Mouse (Mus musculus): ENCODE measurements around the gene Pgap3. TPM values are rescaled to one million over a fixed set of nuclear protein-coding genes. Genes with fewer than 3 reads are reported as not detected.

Gene Pgap3
- polyA plus RNA-seq (2012; rRNA removed), result 29.5 and 30.4 TPM in 2 replicates

DNA sequence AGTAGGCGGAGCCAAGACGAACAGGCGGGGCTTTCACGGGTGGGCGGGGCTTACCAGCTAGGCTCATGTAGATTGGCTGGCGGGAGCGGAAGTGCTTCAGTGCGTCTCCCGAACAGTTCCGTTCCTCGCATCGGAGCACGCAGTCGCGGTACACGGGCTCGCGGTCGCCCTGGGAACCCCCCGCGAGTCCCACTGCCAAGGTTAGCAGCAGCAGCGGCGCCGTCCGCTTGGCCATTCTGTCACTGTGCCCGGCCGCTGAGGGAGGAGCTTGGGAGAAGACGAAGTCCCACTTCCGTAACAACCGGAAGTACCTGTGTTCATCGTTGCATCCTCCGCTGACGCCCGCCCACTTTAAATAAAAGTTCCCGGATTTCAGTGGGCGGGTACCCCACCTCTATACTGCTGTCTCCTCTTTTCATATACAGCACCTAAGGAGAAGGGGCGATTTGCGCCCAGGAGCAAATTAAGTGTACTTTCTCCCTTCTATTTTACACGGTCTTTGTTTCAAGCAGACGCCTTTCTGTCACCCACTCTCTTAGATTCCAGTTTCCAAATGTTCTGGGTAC, at the start of gene Pgap3:
TSS of gene Pgap3 (minus strand) at position 330 of the 566 bp plus-strand sequence.
- no peak for DNase-seq (ENCODE audit: low read depth)

DNA sequence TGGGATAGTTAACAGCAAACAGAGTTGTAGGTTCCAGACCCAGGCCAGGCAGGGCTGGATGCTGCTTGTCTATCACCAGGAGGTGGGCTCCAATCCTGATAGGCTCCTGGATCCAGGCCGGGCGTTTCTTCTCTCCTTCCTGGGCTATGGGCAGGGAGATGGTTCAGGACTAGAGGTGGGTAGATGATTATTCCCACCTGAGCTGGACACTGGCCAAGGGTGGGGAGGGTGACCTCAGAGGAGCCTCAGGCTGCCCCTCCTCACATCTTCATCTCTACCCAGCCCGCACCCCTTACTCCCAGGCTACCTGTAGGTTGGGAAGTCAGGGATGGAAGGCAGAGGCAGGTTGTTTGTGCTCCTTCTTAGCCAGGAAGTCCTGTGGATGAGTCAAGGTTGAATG, 49.1 kb upstream of the Pgap3 start:
- DNase-seq (ENCODE audit: low read depth), result no peak

DNA sequence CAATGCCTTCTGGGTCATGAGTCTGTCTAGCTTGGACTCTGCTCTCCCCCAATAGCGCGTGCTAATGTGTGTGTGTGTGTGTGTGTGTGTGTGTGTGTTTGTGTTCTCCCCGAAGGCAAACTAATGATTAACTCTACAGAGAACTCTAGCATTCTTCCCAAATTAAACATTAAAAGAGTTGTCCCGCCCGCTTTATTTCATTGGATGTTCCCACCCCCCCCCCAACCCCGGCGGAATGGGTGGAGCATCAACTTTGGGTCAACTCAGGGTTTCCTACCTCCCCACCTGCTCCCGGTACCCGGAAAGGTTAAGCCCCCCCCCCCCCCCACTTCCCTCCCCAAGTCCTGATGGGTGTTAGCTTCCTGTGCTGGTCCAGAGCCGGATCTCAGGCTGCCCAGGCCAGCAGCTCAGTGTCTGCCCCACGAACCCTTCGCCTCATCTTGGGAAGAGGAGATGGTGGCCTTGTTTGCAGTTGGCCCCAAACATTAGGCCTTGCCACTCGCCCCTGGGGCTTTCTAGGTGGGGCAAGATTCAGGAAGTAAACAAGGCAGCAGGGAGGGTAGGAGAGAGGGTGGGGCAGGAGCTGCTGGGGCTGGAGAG, 48.0 kb upstream of the Pgap3 start:
- DNase-seq (ENCODE audit: low read depth), result no peak

DNA sequence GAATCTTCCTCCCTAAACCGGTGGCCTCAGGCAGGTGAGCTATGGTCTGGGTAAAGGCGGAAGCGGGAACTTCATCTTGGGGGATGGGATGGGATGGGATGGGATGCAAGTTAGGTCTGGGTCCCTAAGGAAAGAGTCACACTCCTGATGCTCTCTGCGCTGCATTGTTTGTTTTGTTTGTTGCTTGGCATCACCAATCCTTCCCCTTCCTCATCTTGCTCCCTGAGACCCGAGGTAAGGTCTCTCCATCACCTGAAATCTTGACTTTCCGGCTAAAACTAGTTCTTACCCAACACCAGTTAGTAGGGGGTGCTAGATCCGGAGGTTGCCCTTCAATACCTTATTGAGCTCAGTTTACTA, 47.2 kb upstream of the Pgap3 start:
- no peak for DNase-seq (ENCODE audit: low read depth)

DNA sequence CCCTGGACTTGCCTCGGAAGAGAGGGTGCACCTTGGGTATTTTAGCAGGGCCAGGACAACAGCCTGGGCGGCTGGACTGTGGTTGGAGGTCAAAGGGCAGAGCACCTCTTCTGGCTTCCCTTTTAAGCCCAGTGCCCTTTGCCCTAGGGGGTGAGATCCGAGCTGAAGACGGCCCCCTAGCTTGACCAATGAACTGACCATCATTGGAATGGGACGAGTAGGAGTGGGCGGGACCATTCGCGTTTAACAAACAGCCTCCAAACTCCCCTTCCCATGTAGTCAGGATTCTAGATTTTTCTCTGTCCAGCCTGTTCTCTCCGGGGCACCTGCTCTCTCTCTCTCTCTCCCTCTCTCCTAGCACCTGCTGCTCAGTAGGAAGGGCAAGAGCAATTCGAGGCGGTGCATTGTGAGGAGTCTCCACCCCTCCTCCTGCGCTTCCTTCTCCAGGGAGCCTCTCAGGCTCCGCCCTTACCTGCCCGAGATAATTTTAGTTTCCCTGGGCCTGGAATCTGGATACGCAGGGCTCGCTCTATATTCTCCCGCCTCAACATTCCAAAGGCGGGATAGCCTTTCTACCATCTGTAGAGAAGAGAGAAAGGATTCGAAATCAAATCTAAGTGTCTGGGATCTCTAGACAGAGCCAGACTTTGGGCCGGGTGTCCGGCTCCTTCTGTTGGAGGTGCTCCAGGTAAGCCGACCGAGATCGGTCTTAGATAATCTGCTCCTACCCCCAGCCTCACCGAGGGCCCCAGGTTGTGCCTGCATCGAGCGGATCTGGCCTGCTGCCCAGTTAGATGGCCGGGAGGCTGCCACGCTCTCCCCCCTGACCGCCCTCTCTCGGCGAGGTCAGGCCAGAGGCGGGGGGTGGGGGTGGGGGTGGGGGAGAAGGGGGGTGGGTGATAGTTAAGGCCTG, 46.5 kb upstream of the Pgap3 start:
- peak; percentile 62 for DNase-seq (ENCODE audit: low read depth)

DNA sequence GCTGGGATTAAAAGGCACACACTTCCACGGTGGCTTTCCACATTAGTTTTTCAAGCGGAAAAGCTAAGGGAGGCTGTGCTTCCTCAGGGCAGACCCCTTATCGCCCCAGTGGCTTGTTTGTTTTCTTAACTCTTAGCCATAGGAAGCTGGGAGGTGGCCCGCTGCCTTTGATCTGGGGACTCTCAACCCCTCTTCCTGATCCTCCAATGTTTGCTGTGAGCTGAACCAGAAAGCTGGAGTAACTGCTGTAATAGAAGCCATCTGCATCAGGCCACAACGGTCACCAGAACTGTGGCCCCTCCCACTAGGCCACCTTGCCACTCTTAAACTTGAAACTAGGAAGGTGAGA, 45.9 kb upstream of the Pgap3 start, which contains the start of gene Grb7:
TSS of gene Grb7 (plus strand) at position 182 of the 349 bp plus-strand sequence.
- no peak for DNase-seq (ENCODE audit: low read depth)

DNA sequence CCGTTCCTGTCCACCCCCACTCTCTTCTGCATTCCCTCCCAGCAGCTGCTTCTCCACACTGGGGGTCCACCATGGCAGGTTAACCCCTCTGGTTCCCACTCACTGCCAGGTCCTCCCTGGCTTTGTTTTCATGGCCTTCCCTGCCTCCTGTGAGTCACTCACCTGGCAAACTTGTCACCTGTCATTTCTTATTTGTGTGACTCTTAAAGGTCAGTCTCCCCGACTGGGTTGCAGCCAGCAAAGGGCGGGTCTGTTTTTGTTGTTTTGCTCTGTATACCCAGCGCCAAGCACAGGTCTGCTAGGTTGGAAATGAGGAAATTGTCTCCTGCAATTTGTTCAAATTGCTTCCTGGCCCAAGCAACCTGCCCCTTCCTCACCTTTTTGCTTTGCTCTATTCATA, 45.4 kb upstream of the Pgap3 start:
- DNase-seq (ENCODE audit: low read depth), result peak; percentile 51

DNA sequence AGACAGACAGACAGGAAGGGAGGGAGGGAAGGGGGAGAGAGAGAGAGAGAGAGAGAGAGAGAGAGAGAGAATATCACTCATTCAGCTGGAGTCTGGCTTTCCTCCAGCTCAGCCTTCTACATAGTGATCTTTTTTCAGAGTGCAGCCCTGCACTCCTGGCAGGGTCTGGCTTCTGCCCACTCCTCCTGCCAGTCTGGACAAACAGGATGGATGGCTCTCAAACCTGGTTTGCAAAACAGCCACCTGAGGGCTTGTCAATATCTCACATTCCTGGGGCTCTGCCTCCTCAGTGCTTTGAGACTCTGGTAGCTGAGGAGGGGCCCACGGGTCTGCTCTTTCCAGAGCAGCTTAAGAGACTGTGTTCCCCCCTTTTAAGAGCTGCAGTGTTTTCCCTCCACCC, 44.9 kb upstream of the Pgap3 start:
- DNase-seq (ENCODE audit: low read depth), result peak; percentile 62

DNA sequence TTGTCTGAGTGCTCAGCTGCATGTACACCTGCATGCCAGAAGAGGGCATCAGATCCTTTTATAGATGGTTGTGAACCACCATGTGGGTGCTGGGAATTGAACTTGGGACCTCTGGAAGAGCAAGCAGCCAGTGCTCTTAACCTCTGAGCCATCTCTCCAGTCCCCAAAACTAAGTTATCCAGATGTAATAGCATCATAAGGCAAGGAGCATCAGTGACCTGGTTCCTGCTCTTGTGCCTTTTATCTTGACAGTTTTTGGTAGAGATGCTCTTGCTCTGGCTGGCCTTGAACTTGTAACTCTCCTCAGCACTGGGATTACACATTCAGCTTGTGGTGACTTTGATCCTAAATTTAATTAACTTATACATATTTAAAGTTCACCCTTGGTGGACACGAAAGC, 43.4 kb upstream of the Pgap3 start:
- DNase-seq (ENCODE audit: low read depth), result no peak

DNA sequence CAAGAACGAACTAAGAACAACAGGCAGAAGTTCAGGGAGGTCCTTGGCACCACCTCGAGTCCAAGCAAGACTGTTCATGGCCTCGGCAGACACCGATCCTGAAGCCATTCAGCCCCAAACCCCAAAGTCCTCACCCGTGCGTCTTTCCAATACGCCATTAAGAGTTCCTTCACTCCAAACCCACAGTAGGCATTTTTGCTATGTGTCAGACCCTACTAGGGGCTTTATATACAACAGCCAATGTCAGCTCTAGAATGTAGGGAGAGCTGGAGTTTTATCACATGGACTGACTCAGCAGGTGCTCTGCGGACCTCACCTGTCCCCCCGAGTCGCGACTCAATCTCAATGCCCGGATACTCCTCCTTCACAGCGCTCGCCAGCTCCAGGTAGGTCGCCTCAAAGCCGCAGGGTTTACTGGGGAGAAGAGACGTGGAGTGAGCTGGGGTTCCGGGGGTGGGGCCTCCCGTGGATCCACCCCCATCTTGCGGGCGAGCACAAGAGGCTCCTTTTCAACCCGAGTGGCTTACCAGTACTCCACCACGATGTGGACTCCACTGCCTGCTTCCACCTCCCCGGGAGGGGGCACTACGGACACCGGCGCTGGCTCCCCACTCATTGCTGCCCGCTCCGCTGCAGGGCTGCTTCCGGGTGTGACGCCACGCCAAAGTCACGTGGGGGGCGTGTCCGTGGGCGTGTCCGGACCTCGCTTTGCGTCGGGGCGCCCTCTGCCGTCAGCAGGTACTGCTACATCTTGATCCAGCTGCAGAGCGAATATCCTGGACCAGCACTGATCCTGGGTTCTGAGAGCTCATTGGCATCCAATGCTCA, 38.3 kb upstream of the Pgap3 start, which contains the start of gene Mien1:
TSS of gene Mien1 (minus strand) at position 661 of the 828 bp plus-strand sequence.
- DNase-seq (ENCODE audit: low read depth), result no peak

DNA sequence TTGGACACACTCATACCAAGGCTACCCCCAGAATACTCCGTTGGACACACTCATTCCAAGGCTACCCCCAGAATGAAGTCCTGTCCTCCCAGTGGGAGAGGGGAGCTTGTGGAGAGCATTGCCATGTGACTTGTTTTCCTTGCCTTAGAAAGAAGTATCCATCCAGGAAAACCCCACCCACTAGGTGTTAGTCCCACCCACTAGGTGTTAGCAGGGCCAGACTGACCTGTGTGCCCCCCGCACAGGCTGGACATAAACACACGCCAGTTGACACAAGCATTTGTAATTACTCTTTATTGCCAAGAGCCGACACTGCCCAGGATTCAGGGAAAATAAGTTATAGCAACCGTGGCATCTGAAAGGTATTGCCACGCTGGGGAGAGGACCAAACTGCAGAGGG, 37.2 kb upstream of the Pgap3 start:
- DNase-seq (ENCODE audit: low read depth), result no peak

DNA sequence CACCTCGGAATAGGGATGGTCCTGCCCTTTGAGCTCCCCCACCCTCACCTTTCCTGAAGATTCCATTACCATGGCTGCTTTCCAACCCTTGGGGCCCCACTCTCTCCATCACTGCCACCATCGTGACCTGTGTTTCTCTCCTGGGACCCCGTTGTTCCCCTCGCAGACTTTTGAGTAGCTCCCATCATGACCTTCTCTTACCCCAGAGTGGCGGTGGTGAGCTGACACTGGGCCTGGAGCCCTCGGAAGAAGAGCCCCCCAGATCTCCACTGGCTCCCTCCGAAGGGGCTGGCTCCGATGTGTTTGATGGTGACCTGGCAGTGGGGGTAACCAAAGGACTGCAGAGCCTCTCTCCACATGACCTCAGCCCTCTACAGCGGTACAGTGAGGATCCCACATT, 35.4 kb upstream of the Pgap3 start:
- DNase-seq (ENCODE audit: low read depth), result no peak

DNA sequence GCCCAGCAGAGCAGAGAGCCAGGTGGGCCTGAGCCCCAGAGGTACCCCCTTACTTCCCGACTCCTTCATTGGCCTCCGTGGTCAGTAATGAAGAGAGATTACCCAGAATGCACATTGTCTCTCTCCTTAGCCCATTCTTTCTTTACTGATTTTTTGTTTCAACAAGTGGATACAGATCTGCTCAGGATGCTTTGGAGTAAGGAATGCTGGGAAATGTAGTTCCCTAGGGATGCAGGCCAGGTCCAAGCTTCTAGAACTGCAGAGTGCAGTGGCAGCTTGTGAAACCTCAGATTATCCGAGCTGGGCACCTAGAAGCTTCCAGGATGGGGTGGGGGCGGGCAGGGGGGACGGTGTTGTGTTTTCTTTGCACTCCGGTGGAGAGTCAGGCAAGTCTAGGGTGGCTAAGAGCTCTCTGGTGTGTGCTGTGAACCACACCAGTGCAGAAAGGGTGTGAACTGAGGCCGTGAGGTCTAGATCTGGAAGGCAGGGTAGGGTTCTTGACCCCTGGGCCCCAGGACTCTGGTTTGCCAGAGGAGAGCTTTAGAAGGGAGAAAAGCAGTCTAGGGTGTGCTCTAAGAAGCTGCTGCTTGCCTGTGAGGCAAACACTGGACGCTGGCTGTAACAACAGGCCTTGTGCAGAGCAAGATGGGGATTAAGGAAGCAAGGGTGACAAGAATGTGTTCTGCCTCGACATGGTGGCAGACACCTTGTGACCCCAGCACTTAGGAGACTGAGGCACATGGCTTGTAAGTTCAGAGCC, 31.6 kb upstream of the Pgap3 start:
- DNase-seq (ENCODE audit: low read depth), result no peak

DNA sequence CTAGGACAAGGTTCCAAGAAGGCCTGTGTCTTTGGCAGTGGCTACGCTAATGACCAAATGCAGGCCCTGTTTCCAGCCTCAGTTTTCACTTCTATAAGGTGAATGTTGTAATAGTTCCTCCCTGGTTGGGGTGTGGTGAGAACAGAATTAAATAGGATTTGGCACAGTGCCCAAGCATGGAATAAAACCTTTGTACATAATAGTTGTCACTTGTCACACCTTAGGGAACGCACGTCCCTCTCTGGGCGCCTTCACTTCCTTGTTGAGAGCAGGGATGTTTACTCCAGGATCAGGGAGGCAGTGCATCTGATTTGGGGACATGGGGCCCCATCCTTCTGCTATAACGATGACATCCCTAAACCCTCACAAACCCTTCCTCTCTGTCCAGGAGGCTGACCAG, 28.1 kb upstream of the Pgap3 start:
- DNase-seq (ENCODE audit: low read depth), result no peak

DNA sequence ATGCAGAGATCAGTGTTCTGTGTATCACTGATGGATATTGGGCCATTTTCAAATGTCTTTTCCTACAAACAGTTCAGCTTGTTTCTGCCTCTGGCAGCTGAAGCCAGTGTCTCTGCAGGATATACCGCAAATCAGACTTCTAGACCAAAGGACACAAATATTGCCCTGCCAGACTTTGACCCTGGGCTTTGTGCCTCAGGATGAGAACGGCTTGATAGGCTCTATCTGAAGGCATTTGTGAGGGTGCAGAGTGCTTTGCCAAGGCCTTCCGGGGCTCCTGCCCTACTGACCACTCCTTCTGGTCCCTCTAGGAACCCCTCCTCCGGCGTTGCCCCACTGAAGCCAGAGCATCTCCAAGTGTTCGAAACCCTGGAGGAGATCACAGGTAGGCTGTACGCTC, 26.3 kb upstream of the Pgap3 start:
- no peak for DNase-seq (ENCODE audit: low read depth)

DNA sequence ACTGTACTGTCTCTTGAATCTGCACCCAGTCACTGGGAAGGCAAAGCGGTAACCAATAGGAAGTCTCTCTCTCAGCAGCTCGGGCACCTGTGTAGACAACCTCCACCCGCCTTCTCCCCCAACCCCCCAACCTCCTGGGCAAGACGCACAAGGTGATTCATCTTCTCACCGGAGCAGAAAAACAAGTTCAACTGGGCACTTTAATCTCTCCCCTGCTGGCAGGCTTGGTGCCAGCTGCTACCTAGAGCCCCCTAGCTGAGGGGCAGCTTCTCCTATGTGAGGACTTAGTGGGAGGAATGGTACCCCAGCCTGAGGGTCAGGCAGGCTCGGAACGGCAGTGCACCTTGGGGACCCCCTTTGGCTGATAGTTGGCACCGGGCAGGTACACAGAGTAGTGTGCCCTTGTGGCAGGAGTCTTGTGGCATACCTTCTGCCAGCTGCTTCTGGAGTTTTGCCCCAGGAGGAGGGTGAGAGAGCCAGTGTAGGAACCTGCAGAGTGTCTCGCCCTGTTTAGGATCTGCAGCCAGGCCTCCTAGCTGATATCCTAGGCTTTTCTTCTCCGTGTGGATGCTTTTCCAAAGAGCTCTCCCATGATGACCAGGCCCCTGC, 18.8 kb upstream of the Pgap3 start:
- no peak for DNase-seq (ENCODE audit: low read depth)

DNA sequence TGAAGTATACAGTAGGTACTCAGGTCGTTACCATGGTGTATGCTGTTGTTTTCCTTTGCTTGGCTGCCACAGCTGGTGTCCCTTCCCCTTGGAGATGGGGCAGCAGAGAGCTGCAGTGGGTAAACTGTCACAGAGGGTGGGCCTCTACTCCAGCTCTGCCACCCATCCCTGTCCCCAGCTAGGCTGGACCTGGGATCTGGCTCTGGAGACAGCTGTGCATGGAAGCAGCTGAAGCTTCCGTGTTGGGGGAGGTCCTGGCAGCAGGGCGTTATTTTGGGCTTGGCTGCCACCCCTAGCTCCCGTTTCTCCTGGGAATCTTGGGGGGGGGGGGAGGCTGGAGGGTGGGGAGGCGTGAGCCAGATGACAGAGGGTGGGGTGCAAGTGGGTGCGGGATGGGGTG, 18.0 kb upstream of the Pgap3 start:
- no peak for DNase-seq (ENCODE audit: low read depth)

DNA sequence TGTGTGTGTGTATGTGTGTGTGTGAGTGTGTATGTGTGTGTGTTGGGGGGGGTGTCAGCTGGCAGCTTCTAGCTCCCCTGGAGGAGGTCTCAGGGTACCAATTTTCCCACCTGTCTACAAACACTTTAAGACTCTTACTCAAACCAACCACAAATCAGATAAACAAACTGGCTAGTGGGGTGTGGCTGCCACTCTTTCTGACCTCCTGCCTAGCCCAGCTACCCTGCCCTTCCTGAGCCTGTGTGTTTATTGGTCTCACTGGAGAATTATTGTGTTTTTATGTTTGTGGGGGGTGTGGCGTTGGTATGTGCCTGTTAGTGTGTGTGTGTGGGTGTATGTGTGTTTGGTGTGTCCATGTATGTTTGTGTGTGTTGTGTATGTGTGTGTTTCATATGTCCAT, 16.8 kb upstream of the Pgap3 start:
- DNase-seq (ENCODE audit: low read depth), result no peak

DNA sequence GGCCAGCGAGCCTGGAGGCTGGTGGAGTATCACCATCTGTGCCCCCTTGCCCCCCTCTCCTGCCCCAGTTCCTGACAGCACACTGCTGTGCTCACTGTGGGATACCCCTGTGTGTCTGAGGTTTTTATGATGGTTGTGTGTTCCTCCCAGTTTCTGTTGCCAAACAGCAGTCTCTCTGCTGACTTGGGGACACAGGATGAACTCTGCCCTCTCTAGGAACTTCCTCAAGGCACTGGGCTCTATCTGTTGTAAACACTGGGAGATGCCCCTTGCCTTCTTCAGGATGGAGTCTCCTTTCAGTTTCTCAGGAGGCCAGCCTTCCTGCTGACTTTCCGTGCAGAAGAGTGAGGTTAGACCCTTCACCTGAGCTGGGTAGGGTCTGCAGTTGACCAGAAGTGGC, 13.9 kb upstream of the Pgap3 start:
- no peak for DNase-seq (ENCODE audit: low read depth)

DNA sequence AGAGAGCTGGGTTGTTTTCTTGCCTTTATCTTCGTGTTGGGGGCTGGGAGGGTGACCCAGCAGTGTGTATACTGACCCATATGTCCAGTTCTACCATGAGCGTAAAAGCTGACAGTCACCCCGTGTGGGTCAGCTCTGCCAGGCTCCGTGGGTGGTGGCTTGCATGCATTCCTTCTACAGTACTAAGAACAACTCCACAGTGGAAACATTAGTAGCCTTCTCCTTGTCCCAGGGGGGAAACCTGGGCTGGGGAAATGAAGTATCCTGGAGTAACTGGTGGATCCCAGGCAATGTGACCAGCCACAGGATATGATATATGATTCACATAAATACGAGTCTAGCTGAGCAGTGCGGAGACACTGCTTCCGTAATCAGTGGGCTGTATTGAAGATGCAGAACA, 13.4 kb upstream of the Pgap3 start:
- DNase-seq (ENCODE audit: low read depth), result no peak

DNA sequence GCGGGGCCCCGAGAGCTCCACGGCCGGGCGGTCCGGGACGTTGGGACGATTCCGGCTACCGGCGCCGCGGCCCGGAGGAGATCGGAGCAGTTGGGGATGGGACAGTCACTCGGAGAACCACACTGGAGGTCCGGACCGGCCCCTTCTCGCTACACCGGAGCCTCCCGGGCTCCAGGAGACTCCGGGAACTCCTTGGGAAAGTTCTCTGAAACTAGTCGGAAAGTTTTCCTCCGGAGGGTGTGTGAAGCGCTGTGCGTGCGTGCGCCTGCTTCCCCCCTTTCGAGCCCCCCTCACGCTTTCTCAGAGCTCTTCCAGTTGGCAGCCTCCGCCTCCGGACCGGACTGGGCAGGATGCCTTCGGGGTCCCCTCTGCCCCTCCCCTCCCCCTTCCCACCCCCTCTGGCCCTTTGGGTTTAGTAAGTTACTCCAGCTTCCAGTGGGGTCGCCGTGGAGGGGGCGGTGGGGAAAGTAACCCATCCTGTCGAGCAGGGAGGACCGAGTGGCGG, 12.6 kb upstream of the Pgap3 start:
- no peak for DNase-seq (ENCODE audit: low read depth)
